Mouse (Mus musculus) MEL (cell line): ENCODE results near the gene Sftpa1. TPM values are rescaled to one million over a fixed set of nuclear protein-coding genes. Genes with fewer than 3 reads are reported as not detected.

Experiments used
- DNase-seq: peaks from one replicate; pipeline ENCODE4 v3.0.0; 2011; ENCODE audit warnings: low read depth, low spot score
- H3K27ac ChIP-seq: 2 replicates; pipeline ENCODE4 v1.5.1; 2012; ENCODE audit warnings: low read depth, mild to moderate bottlenecking, control low read depth, low read length, moderate library complexity; ENCODE audit not compliant: control insufficient read depth
- H3K27me3 ChIP-seq, 2 experiments: fragments of 150-350 bp in 1 of 2; sonication (generic) in 1 of 2; 2 replicates each; pipeline ENCODE4 v1.6.1; 2012; ENCODE audit warnings: low read length in 2 of 2, mild to moderate bottlenecking in 2 of 2, improper control_type of control experiment in 1 of 2, moderate library complexity in 1 of 2; ENCODE audit not compliant: insufficient read depth in 2 of 2, control insufficient read depth in 1 of 2
- H3K36me3 ChIP-seq, 2 experiments: 2 replicates each; pipeline ENCODE4 v1.6.1; 2012 to 2014; ENCODE audit warnings: low read length in 2 of 2, improper control_type of control experiment in 1 of 2, inconsistent platforms in 1 of 2, mild to moderate bottlenecking in 1 of 2; ENCODE audit not compliant: insufficient read depth in 2 of 2, control insufficient read depth in 1 of 2
- H3K4me1 ChIP-seq, 2 experiments: fragments of 150-350 bp in 1 of 2; sonication (generic) in 1 of 2; 2 replicates each; pipeline ENCODE4 v1.6.1; 2012; ENCODE audit warnings: low read length in 2 of 2, improper control_type of control experiment in 1 of 2, mild to moderate bottlenecking in 1 of 2; ENCODE audit not compliant: insufficient read depth in 2 of 2, control insufficient read depth in 1 of 2
- H3K4me3 ChIP-seq, 2 experiments: fragments of 150-350 bp in 1 of 2; sonication (generic) in 1 of 2; 2 replicates each; pipeline ENCODE4 v1.5.1; 2012; ENCODE audit warnings: low read depth in 2 of 2, low read length in 2 of 2, mild to moderate bottlenecking in 2 of 2, moderate library complexity in 2 of 2, control low read depth in 1 of 2, improper control_type of control experiment in 1 of 2; ENCODE audit not compliant: control insufficient read depth in 1 of 2, insufficient read depth in 1 of 2
- H3K79me2 ChIP-seq: 2 replicates; pipeline ENCODE4 v1.6.1; 2012; ENCODE audit warnings: mild to moderate bottlenecking, low read length, moderate library complexity; ENCODE audit not compliant: control insufficient read depth, poor library complexity, insufficient read depth
- H3K9ac ChIP-seq: 2 replicates; pipeline ENCODE4 v1.6.1; 2012; ENCODE audit warnings: low read depth, mild to moderate bottlenecking, control low read depth, low read length, moderate library complexity; ENCODE audit not compliant: control insufficient read depth, poor library complexity, severe bottlenecking
- H3K9me3 ChIP-seq: fragments of 150-350 bp; sonication (generic); replicated peaks from 2 replicates; pipeline ENCODE4 v1.6.1; 2012; ENCODE audit warnings: mild to moderate bottlenecking, low read length, improper control_type of control experiment, moderate library complexity; ENCODE audit not compliant: insufficient read depth
- BHLHE40 ChIP-seq: IDR thresholded peaks from 2 replicates; pipeline ENCODE4 v1.6.1; 2012; ENCODE audit warnings: low read depth, mild to moderate bottlenecking, inconsistent platforms, low read length, improper control_type of control experiment, borderline replicate concordance
- CHD2 ChIP-seq: IDR thresholded peaks from 2 replicates; pipeline ENCODE4 v1.6.1; 2011; ENCODE audit warnings: low read length, improper control_type of control experiment
- ETS1 ChIP-seq: IDR thresholded peaks from 2 replicates; pipeline ENCODE4 v1.6.1; 2012; ENCODE audit warnings: low read depth, mild to moderate bottlenecking, inconsistent platforms, low read length, improper control_type of control experiment, moderate library complexity
- GABPA ChIP-seq: IDR thresholded peaks from 2 replicates; pipeline ENCODE4 v1.6.1; 2012; ENCODE audit warnings: low read depth, mild to moderate bottlenecking, inconsistent platforms, low read length, improper control_type of control experiment, moderate library complexity
- GATA1 ChIP-seq: IDR thresholded peaks from 2 replicates; pipeline ENCODE4 v1.6.1; 2011; ENCODE audit warnings: low read depth, low read length, improper control_type of control experiment
- HCFC1 ChIP-seq: IDR thresholded peaks from 2 replicates; pipeline ENCODE4 v1.6.1; 2012; ENCODE audit warnings: low read depth, mild to moderate bottlenecking, inconsistent platforms, low read length, improper control_type of control experiment, moderate library complexity
- JUND ChIP-seq: IDR thresholded peaks from 2 replicates; pipeline ENCODE4 v1.6.1; 2011; ENCODE audit warnings: low read depth, mild to moderate bottlenecking, improper control_type of control experiment, low read length
- MAFK ChIP-seq: IDR thresholded peaks from 2 replicates; pipeline ENCODE4 v1.6.1; 2011; ENCODE audit warnings: low read depth, mild to moderate bottlenecking, low read length, improper control_type of control experiment, borderline replicate concordance
- MAZ ChIP-seq: IDR thresholded peaks from 2 replicates; pipeline ENCODE4 v1.6.1; 2012; ENCODE audit warnings: low read depth, mild to moderate bottlenecking, inconsistent platforms, low read length, improper control_type of control experiment
- MXI1 ChIP-seq: IDR thresholded peaks from 2 replicates; pipeline ENCODE4 v1.6.1; 2011; ENCODE audit warnings: mild to moderate bottlenecking, low read depth, low read length, improper control_type of control experiment
- POLR2A ChIP-seq, 2 experiments: IDR thresholded peaks; 2 replicates each; pipeline ENCODE4 v1.6.1; 2011 to 2012; ENCODE audit warnings: low read length in 2 of 2, mild to moderate bottlenecking in 2 of 2, control low read depth in 1 of 2, improper control_type of control experiment in 1 of 2, low read depth in 1 of 2, moderate library complexity in 1 of 2; ENCODE audit not compliant: control insufficient read depth in 1 of 2, insufficient read depth in 1 of 2, poor library complexity in 1 of 2
- POLR2AphosphoS2 ChIP-seq: IDR thresholded peaks from 2 replicates; pipeline ENCODE4 v1.6.1; 2011; ENCODE audit warnings: low read length, improper control_type of control experiment
- POLR2AphosphoS5 ChIP-seq: IDR thresholded peaks from 2 replicates; pipeline ENCODE4 v1.6.1; 2012; ENCODE audit warnings: low read depth, borderline replicate concordance, mild to moderate bottlenecking, inconsistent platforms, low read length, moderate library complexity, mixed read lengths
- RAD21 ChIP-seq: IDR thresholded peaks from 2 replicates; pipeline ENCODE4 v1.6.1; 2011; ENCODE audit warnings: mild to moderate bottlenecking, low read depth, low read length, improper control_type of control experiment
- RCOR1 ChIP-seq: IDR thresholded peaks from 2 replicates; pipeline ENCODE4 v1.6.1; 2012; ENCODE audit warnings: low read depth, mild to moderate bottlenecking, inconsistent platforms, low read length, improper control_type of control experiment
- SIN3A ChIP-seq: IDR thresholded peaks from 2 replicates; pipeline ENCODE4 v1.6.1; 2012; ENCODE audit warnings: low read length, improper control_type of control experiment, inconsistent platforms
- TAL1 ChIP-seq: IDR thresholded peaks from 2 replicates; pipeline ENCODE4 v1.6.1; 2012; ENCODE audit warnings: mild to moderate bottlenecking, inconsistent platforms, low read length, moderate library complexity, mixed read lengths
- TCF12 ChIP-seq: IDR thresholded peaks from 2 replicates; pipeline ENCODE4 v1.6.1; 2014; ENCODE audit warnings: low read depth, mild to moderate bottlenecking, inconsistent platforms, low read length, improper control_type of control experiment, moderate library complexity
- UBTF ChIP-seq: IDR thresholded peaks from 2 replicates; pipeline ENCODE4 v1.6.1; 2012; ENCODE audit warnings: low read depth, mild to moderate bottlenecking, inconsistent platforms, low read length, improper control_type of control experiment, moderate library complexity, borderline replicate concordance; ENCODE audit not compliant: insufficient read depth
- ZC3H11A ChIP-seq: IDR thresholded peaks from 2 replicates; pipeline ENCODE4 v1.6.1; 2012; ENCODE audit warnings: low read depth, mild to moderate bottlenecking, inconsistent platforms, low read length, improper control_type of control experiment
- ZKSCAN1 ChIP-seq: IDR thresholded peaks from 2 replicates; pipeline ENCODE4 v1.6.1; 2012; ENCODE audit warnings: low read depth, mild to moderate bottlenecking, inconsistent platforms, low read length, improper control_type of control experiment, moderate library complexity
- polyA plus RNA-seq, 2 experiments: library from polyadenylated mRNA; stranded (reverse) in 1 of 2; unstranded in 1 of 2; fragments of >175 nt in 1 of 2; fragments of >200 nt in 1 of 2; gene quantifications; 2 replicates each; pipeline versions ENCODE4 v1.2.1 to v1.2.4; 2012; ENCODE audit warnings: low replicate concordance in 2 of 2, low read depth in 1 of 2; ENCODE audit not compliant: insufficient read length in 2 of 2, insufficient read depth in 1 of 2, missing spikeins in 1 of 2
- total RNA-seq: library from RNA; depleted of rRNA; stranded (reverse); fragments of 300-350 nt; gene quantifications from 2 replicates; pipeline ENCODE4 v1.2.3, GENCODE M21; 2012

Sftpa1 gene
- total and polyA plus RNA-seq, 3 experiments = not detected

GRCm38 (mm10) chr14:41146035-41146434 lies 14.5 kb downstream of the Sftpa1 start:
- H3K27ac ChIP-seq = no peak overlapping the region
- no peak overlapping the region for H3K9ac ChIP-seq
- no peak for TF ChIP-seq POLR2AphosphoS5
- no peak for TF ChIP-seq GATA1
- TF ChIP-seq BHLHE40 = no peak
- TF ChIP-seq TAL1 = no peak
- TF ChIP-seq SIN3A = no peak
- TF ChIP-seq TCF12 = no peak
- no peak for TF ChIP-seq RAD21
- no peak for TF ChIP-seq CHD2
- TF ChIP-seq POLR2A (IDR thresholded peaks at IDR 0.05; ENCODE audit: control insufficient read depth in 1 of 2, insufficient read depth in 1 of 2, low read depth in 1 of 2, low read length in 2 of 2, poor library complexity in 1 of 2) = no peak
- H3K27me3 ChIP-seq = no peaks in the 10 kb centered on the region
- H3K79me2 ChIP-seq = no peaks in the 10 kb centered on the region
- no peaks in the 10 kb centered on the region for H3K9me3 ChIP-seq
- no peaks in the 10 kb centered on the region for H3K4me1 ChIP-seq
- no peaks in the 10 kb centered on the region for H3K36me3 ChIP-seq
- no peak for DNase-seq
- no peak overlapping the region for H3K4me3 ChIP-seq

GRCm38 (mm10) chr14:41146922-41147321 lies 15.3 kb downstream of the Sftpa1 start:
- Histone ChIP-seq H3K9ac (no peak overlapping the region), H3K9me3 (no peaks in the 10 kb centered on the region), H3K36me3 (no peaks in the 10 kb centered on the region), H3K27ac (no peak overlapping the region), H3K79me2 (no peaks in the 10 kb centered on the region), H3K4me3 (no peak overlapping the region), H3K4me1 (no peaks in the 10 kb centered on the region), H3K27me3 (no peaks in the 10 kb centered on the region)
- DNase-seq = no peak
- TF ChIP-seq ETS1 (no peak), JUND (no peak), UBTF (no peak), ZKSCAN1 (no peak), SIN3A (no peak), MXI1 (no peak), POLR2A (IDR thresholded peaks at IDR 0.05; ENCODE audit: control insufficient read depth in 1 of 2, insufficient read depth in 1 of 2, low read depth in 1 of 2, low read length in 2 of 2, poor library complexity in 1 of 2) (no peak), MAZ (no peak), POLR2AphosphoS5 (no peak), POLR2AphosphoS2 (no peak), RAD21 (no peak), RCOR1 (no peak), HCFC1 (no peak), GABPA (no peak), ZC3H11A (no peak), BHLHE40 (no peak), MAFK (no peak)
